Mouse (Mus musculus) neural tube, embryonic 13.5 days (tissue): ENCODE results near the gene Cyp8b1. TPM values are rescaled to one million over a fixed set of nuclear protein-coding genes. Genes with fewer than 3 reads are reported as not detected.

ENCODE experiments used
- ATAC-seq: fragments of 200-750 bp; cut with Nextera tagmentation; 2 replicates; pipeline ENCODE4 v1.8.0; 2017; ENCODE audit warnings: low read depth, mild to moderate bottlenecking, moderate TSS enrichment, moderate library complexity
- H3K27ac ChIP-seq: fragments of 300-500 bp; sonication (generic); replicated peaks from 2 replicates; pipeline ENCODE4 v1.5.1; 2015; ENCODE audit warnings: moderate library complexity, mild to moderate bottlenecking, inconsistent platforms
- H3K27me3 ChIP-seq: fragments of 300-500 bp; sonication (generic); 2 replicates; pipeline ENCODE4 v1.6.1; 2015; ENCODE audit warnings: mild to moderate bottlenecking, inconsistent platforms
- H3K36me3 ChIP-seq: fragments of 300-500 bp; sonication (generic); 2 replicates; pipeline ENCODE4 v1.6.1; 2015; ENCODE audit warnings: mild to moderate bottlenecking, inconsistent platforms
- H3K4me1 ChIP-seq: fragments of 300-500 bp; sonication (generic); replicated peaks from 2 replicates; pipeline ENCODE4 v1.6.1; 2015; ENCODE audit warnings: inconsistent platforms
- H3K4me2 ChIP-seq: fragments of 300-500 bp; sonication (generic); 2 replicates; pipeline ENCODE4 v1.6.1; 2015; ENCODE audit warnings: inconsistent platforms, mild to moderate bottlenecking, moderate library complexity
- H3K4me3 ChIP-seq: fragments of 300-500 bp; sonication (generic); 2 replicates; pipeline ENCODE4 v1.5.1; 2015; ENCODE audit warnings: mild to moderate bottlenecking, inconsistent platforms
- H3K9ac ChIP-seq: fragments of 300-500 bp; sonication (generic); 2 replicates; pipeline ENCODE4 v1.6.1; 2015; ENCODE audit warnings: moderate library complexity, mild to moderate bottlenecking, inconsistent platforms
- H3K9me3 ChIP-seq: fragments of 300-500 bp; sonication (generic); 2 replicates; pipeline ENCODE4 v1.6.1; 2016; ENCODE audit warnings: inconsistent platforms
- WGBS: fragments of 180-500 bp; shearing (Covaris S2); methylation state at CpG from one replicate; pipeline ENCODE4 v1.1.7; 2015; 5-methylcytosine and 5-hydroxymethylcytosine counted together
- polyA plus RNA-seq: library from polyadenylated mRNA; unstranded; fragments of >200 nt; fragmentation: Nextera tagmentation; extraction: Ambion mirVana; gene quantifications from 2 replicates; pipeline ENCODE4 v1.2.1, GENCODE M21; 2015

Gene Cyp8b1
- polyA plus RNA-seq, 1 experiment from 2014 or later = not detected

DNA sequence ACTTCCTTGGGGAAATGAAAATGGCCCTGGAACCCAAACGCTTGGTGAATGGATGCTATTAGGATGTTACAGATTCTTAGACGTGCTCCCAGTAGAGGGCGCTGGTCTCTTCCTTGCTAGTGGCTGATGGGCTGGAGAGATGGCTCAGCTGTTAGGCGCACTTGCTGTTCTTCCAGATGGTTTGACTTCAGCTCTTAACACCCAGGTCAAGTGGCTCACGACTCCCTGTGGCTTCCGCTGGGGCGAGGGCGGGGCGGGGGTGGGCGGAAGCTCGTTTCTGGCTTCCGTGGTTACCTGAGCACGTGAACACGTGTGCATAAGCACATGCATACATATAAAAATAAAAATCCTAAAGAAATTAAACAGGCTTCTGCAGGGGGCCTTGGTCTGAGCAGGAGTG, 35.3 kb downstream of the Cyp8b1 start:
- Histone ChIP-seq H3K9ac (no peak overlapping the region), H3K36me3 (no peaks in the 10 kb centered on the region), H3K27me3 (peaks cover 10% of the 10 kb centered on the region), H3K4me2 (peak overlapping the region; percentile 30), H3K9me3 (no peaks in the 10 kb centered on the region), H3K27ac (no peak overlapping the region), H3K4me1 (peaks cover 3% of the 10 kb centered on the region; the same call in 1 of the 2 replicates), H3K4me3 (no peak overlapping the region)
- no peak for ATAC-seq
- WGBS = 23% methylated on average over 14 of the region's 14 CpGs

DNA sequence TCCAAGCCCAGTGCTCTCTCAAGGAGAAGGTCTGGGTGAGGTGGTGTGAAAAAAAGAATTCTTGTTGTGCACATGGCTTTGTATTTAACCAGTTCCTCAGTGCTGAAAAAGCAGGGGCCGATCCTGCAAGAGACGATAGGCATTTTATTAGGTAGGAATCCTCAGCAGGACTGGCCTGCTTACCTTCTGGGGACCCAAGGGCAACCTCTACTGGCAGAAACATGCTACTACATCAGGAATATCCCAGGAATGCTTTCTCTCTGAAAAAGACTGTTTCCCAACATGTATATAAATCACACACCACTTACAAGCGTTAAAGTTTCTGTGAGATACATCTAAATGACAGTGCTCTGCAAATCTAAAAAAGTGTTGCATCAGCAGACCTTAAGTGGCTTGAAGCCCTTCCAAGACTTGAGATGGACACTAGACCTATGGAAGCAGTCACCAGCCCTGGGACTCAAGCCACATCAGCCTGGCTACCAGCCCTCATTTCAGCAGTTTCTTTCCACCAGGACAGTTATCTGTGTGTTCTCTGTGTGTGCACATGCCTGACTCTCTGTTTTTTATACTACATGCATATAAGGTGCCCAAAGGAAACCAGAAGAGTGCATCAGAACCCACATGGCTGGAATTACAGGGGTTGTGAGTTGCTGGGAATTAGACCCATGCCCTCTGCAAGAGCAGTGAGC, 38.9 kb downstream of the Cyp8b1 start:
- Histone ChIP-seq H3K27ac (no peak overlapping the region), H3K9me3 (no peaks in the 10 kb centered on the region), H3K4me2 (no peak overlapping the region), H3K9ac (no peak overlapping the region), H3K27me3 (peaks cover 22% of the 10 kb centered on the region), H3K36me3 (no peaks in the 10 kb centered on the region), H3K4me3 (no peak overlapping the region), H3K4me1 (peaks cover 3% of the 10 kb centered on the region; the same call in 1 of the 2 replicates)
- ATAC-seq = no peak
- whole genome bisulfite sequencing = 13% methylated on average over 3 of the region's 3 CpGs

DNA sequence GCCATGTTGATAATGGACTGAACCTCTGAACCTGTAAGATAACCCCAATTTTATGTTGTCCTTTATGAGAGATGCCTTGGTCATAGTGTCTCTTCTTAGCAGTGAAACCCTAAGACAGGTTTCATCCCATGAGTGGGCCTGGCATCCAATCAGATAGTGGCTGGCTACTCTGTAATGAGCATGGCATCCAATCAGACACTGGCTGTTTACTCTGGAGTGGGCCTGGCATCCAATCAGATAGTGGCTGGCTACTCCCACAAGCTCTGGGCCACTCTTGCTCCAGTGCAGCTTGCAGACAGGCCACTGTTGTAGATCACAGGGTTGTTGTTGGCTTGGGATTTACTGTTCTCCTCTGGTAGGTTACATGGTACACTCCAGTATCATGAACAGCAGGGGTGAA, 42.5 kb downstream of the Cyp8b1 start:
- Histone ChIP-seq H3K9ac (no peak overlapping the region), H3K4me3 (no peak overlapping the region), H3K4me2 (no peak overlapping the region), H3K4me1 (peaks cover 19% of the 10 kb centered on the region), H3K36me3 (no peaks in the 10 kb centered on the region), H3K9me3 (no peaks in the 10 kb centered on the region), H3K27me3 (peaks cover 26% of the 10 kb centered on the region), H3K27ac (no peak overlapping the region)
- ATAC-seq = no peak

DNA sequence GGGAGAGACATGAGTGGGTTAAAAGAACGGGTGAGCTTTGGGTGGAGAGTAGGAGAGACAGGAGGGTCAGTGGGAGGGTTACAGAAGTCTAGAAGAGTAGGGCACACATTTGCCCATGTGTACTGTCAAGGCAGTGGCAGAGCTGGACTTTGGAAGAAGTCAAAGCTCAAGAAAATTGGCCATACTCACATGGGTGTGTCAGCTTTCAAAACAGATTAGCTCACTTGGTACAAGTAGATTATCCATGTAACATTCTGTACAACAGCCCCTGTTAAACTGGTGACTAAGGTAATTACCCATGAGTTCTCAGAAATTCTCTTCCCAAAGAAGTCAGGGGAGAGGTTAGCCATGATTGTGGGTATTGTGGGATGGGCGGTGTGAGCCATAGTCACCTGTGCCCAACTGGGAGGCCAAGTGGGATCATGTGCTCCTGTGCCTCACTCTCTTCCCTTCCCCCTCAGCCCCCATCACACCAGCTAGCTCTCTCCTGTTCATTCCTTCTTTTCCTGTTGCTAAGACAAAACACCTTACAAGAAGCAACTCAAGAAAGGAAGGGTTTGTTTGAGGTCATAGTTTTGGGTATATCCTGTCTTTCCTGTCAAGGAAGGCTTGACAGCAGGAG, 43.9 kb downstream of the Cyp8b1 start:
- H3K4me2 ChIP-seq = no peak overlapping the region

DNA sequence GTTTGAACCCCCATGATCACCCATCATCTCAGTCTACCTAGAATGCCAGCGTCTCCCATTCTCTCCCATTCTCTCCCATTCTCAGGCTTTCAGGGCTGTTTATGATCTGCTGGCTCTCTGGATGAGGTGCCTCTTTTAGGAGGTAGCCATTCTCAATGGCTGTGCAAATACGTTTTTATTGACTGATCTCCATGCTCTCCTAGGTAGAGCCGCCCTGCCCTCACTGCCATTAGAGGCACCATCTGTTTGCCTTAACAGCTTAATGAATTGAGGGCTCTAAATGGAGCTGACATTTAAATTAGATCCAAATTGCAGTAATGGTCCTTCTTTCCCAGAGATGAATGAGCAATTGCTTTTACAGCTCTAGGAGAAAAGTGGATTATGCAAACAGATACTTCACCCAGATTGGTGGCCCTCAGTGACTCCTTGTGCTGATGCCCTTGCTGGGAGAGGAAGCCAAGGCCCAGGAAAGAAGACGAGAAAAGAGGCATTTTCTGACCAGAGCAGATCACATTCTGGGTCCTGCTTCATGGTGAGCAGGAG, 46.1 kb downstream of the Cyp8b1 start:
- H3K4me2 ChIP-seq = no peak overlapping the region
- WGBS = 5% methylated on average over 4 of the region's 4 CpGs
- H3K36me3 ChIP-seq = no peaks in the 10 kb centered on the region
- H3K27me3 ChIP-seq = peaks cover 14% of the 10 kb centered on the region
- no peak overlapping the region for H3K9ac ChIP-seq
- H3K9me3 ChIP-seq = no peaks in the 10 kb centered on the region
- no peak overlapping the region for H3K4me3 ChIP-seq
- peak; percentile 68; the same call in 1 of the 2 replicates for ATAC-seq
- H3K4me1 ChIP-seq = peaks cover 23% of the 10 kb centered on the region
- peak overlapping the region; percentile 56 for H3K27ac ChIP-seq

More for the DNA sequence above, 43.9 kb downstream of the Cyp8b1 start:
- Histone ChIP-seq H3K9ac (no peak overlapping the region), H3K27me3 (peaks cover 30% of the 10 kb centered on the region), H3K9me3 (no peaks in the 10 kb centered on the region), H3K36me3 (no peaks in the 10 kb centered on the region), H3K4me1 (peaks cover 19% of the 10 kb centered on the region), H3K4me3 (no peak overlapping the region), H3K27ac (no peak overlapping the region)
- 80% methylated on average over 2 of the region's 2 CpGs for WGBS
- ATAC-seq = no peak

DNA sequence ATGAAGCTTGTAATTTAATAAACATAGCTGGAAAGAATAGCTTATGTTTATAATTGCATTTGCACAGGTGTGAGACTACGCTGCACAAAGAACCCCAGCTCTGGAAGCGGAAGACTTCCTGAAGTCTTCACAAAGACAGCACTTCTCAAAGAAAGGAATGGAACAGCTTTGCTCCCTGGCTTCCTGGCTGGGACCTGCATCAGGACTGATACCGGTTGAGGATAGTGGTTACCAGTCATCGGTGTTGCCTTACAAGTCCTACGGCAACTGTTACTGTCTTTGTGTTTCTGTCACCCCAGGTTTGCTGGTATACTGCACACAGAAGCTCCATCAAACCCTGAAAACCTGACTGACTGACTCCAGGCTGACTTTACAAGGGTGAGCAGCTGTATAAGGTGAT, 46.7 kb downstream of the Cyp8b1 start:
- peak overlapping the region; percentile 56; the same call in 1 of the 2 replicates for H3K27ac ChIP-seq
- peaks cover 23% of the 10 kb centered on the region for H3K4me1 ChIP-seq
- H3K4me3 ChIP-seq = no peak overlapping the region
- H3K36me3 ChIP-seq = no peaks in the 10 kb centered on the region
- H3K9me3 ChIP-seq = no peaks in the 10 kb centered on the region
- no peak overlapping the region for H3K9ac ChIP-seq
- H3K4me2 ChIP-seq = no peak overlapping the region
- H3K27me3 ChIP-seq = peaks cover 13% of the 10 kb centered on the region; the same call in 1 of the 2 replicates
- no peak for ATAC-seq
- 82% methylated on average over 5 of the region's 5 CpGs for WGBS

DNA sequence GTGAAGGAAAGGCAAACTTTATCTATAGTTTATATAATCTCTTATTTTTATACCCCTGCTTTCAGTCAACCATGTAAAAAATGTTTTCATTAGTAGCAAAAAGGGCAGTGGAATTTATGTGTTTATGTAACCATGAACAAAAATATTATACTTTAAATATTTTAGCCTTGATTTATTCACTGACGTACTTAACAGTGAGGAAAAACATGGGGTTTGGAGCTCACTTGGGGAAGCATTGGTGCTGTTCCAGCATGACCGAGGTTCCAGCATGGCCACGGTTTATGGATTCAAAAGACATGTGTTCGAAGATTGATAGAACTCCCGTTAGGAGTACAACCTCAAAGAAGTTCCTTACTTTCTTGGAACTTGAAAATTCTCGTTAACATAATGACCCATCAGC, 47.9 kb downstream of the Cyp8b1 start:
- 80% methylated on average over 6 of the region's 6 CpGs for WGBS
- Histone ChIP-seq H3K4me1 (peaks cover 23% of the 10 kb centered on the region), H3K27ac (no peak overlapping the region), H3K9ac (no peak overlapping the region), H3K4me2 (no peak overlapping the region), H3K27me3 (0 out of 2 replicates have a peak, but pooled peaks cover 9% of the 10 kb centered on the region), H3K36me3 (no peaks in the 10 kb centered on the region), H3K4me3 (no peak overlapping the region), H3K9me3 (no peaks in the 10 kb centered on the region)
- ATAC-seq = no peak

DNA sequence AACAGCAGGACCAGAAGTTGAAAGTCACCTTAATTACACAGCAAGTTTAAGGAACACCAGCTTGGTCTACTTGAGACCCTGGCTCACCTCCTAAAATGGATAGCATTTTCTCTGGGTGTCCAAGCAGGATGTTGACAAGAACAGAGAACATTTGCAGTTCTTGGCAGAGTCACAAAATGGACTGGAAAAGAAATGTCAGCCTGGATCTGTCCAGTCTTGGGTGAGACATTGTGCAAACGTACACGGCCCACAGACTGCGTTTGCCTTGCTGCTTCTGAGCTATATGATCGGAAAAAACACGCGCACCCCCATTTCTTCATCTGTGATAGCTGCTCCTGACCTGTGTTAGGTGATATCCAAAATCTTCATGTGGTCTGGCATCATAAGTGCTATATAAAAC, 48.5 kb downstream of the Cyp8b1 start:
- H3K9me3 ChIP-seq = no peaks in the 10 kb centered on the region
- 95% methylated on average over 6 of the region's 6 CpGs for WGBS
- H3K4me2 ChIP-seq = no peak overlapping the region
- peaks cover 23% of the 10 kb centered on the region for H3K4me1 ChIP-seq
- H3K4me3 ChIP-seq = no peak overlapping the region
- H3K9ac ChIP-seq = no peak overlapping the region
- no peak overlapping the region for H3K27ac ChIP-seq
- H3K36me3 ChIP-seq = no peaks in the 10 kb centered on the region
- ATAC-seq = no peak
- 0 out of 2 replicates have a peak, but pooled peaks cover 8% of the 10 kb centered on the region for H3K27me3 ChIP-seq

DNA sequence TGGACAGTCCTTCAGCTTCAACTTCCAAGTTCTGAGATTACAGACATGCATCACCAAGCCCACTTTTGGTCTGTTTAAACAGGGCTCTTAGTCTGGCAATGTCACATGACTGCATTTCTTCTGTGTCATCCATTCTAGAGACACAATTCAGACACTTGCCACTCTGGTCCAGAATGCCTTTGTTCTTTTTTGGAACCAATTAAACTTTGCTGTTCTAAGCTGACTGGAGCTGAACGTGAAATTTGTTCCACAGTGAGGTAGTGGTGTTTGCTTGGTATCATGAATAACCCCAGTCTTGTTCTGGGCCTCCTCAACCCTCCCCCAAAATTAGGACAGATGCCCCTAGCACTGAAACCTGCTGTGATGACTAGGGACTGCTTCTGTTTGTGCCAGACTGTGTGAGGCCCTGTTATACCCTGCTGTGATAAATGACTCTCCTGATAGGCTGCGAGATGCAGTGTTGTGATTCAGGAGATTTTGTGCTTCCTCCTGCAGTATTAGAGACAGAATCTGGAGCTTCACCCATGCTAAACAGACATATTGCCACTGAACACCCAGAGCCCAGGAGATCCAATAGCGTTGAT, 50.6 kb downstream of the Cyp8b1 start:
- H3K9me3 ChIP-seq = no peaks in the 10 kb centered on the region
- no peak overlapping the region for H3K9ac ChIP-seq
- no peaks in the 10 kb centered on the region for H3K36me3 ChIP-seq
- peaks cover 19% of the 10 kb centered on the region for H3K4me1 ChIP-seq
- peak; percentile 40; the same call in 1 of the 2 replicates for ATAC-seq
- no peak overlapping the region for H3K4me2 ChIP-seq
- H3K27ac ChIP-seq = 0 out of 2 replicates have a peak overlapping the region, but pooled peaks have one; percentile 7
- WGBS = 27% methylated on average over 3 of the region's 3 CpGs
- 0 out of 2 replicates have a peak, but pooled peaks cover 8% of the 10 kb centered on the region for H3K27me3 ChIP-seq
- no peak overlapping the region for H3K4me3 ChIP-seq

DNA sequence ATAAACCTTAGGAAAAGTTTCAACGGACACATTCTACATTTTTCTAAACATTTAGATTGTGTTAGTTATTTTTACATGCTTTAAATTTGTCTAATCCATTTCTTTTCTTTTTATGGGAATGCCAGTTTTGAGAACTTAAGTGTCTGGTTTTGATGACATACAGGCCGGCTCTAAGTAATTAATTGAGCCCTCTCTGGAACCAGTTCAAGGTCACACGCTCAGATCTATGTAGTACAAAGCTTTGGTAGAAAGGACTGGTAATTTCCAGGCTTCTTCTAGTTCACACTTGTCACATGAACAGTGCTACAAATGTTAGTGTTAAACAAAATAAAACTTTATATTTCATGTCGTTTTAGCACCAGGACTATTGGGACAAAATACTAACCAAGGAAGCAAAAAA, 51.3 kb downstream of the Cyp8b1 start:
- no peak for ATAC-seq
- Histone ChIP-seq H3K27ac (no peak overlapping the region), H3K9me3 (no peaks in the 10 kb centered on the region), H3K9ac (no peak overlapping the region), H3K27me3 (0 out of 2 replicates have a peak, but pooled peaks cover 8% of the 10 kb centered on the region), H3K36me3 (no peaks in the 10 kb centered on the region), H3K4me2 (no peak overlapping the region), H3K4me1 (peaks cover 12% of the 10 kb centered on the region), H3K4me3 (no peak overlapping the region)
- 72% methylated on average over 4 of the region's 4 CpGs for WGBS
